Mouse (Mus musculus) left cerebral cortex, adult 2 months (tissue): ENCODE measurements around the gene BC024978. TPM values are rescaled to one million over a fixed set of nuclear protein-coding genes. Genes with fewer than 3 reads are reported as not detected.
A peak's percentile ranks its signal among the peaks of the same experiment; 100 is the strongest.

Source experiments
- DNase-seq, 2 experiments: peaks; one replicate each; pipeline ENCODE4 v3.0.0; 2021 to 2022; ENCODE audit warnings: low spot score in 2 of 2, mixed read lengths in 1 of 2; ENCODE audit errors: extremely low spot score in 1 of 2
- H3K27ac ChIP-seq: fragments of 200-600 bp; 2 replicates; pipeline ENCODE4 v1.8.1; 2022
- H3K4me3 ChIP-seq: fragments of 200-600 bp; 2 replicates; pipeline ENCODE4 v1.8.1; 2022
- CTCF ChIP-seq: fragments of 200-600 bp; IDR thresholded peaks from 2 replicates; pipeline ENCODE4 v1.8.1; 2022; ENCODE audit warnings: antibody characterized with exemption, mild to moderate bottlenecking, moderate library complexity
- intact Hi-C: fragments of 180-260 bp; cut with DNase I; formaldehyde crosslinking; loops from one replicate; pipeline ENCODE4 v1.15.1; 2025
- microRNA-seq, 2 experiments: library from miRNA; unstranded; fragments of <30 nt; microRNA quantifications; one replicate each; pipeline ENCODE4 v1.2.0; 2021
- total RNA-seq, 2 experiments: library from RNA; stranded (reverse); gene quantifications; 2 replicates each; pipeline ENCODE4 v1.2.3; 2021

BC024978 gene
- total RNA-seq, 2 experiments from 2014 or later, result 21.6 to 26.1 TPM

GRCm38 (mm10) chr7:27249146-27249545 lies 53.6 kb downstream of the BC024978 start:
- Histone ChIP-seq H3K27ac (no peak overlapping the region), H3K4me3 (no peak overlapping the region)
- intact Hi-C loops, result no loop called here
- no peak for DNase-seq
- peak; percentile 56 for TF ChIP-seq CTCF

GRCm38 (mm10) chr7:27249928-27250327 lies 54.3 kb downstream of the BC024978 start:
- DNase-seq, result no peak
- no peak for TF ChIP-seq CTCF
- no peak overlapping the region for H3K4me3 ChIP-seq
- no peak overlapping the region for H3K27ac ChIP-seq
- intact Hi-C loops, result no loop called here

DNA sequence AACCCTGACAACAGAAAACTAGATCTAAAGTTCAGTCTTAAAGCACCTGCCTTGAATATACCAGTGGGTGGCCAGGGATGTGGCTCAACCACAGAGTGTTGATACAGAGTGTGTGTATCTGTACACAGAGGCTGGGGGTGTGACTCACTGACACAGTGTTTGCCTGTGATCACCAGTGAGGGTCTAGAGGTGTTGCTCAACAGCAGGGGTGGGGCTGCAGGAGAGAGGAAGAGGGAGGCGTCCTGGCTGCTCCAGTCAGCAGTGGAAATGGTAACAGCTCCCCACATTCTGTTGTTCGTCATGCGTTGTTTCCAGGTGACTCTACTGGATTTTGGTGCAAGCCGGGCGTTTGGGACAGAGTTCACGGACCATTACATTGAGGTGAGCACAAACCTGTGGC lies 56.4 kb downstream of the BC024978 start:
- no peak overlapping the region for H3K27ac ChIP-seq
- no peak overlapping the region for H3K4me3 ChIP-seq
- no peak for DNase-seq
- intact Hi-C loops, result no loop called here
- no peak for TF ChIP-seq CTCF

DNA sequence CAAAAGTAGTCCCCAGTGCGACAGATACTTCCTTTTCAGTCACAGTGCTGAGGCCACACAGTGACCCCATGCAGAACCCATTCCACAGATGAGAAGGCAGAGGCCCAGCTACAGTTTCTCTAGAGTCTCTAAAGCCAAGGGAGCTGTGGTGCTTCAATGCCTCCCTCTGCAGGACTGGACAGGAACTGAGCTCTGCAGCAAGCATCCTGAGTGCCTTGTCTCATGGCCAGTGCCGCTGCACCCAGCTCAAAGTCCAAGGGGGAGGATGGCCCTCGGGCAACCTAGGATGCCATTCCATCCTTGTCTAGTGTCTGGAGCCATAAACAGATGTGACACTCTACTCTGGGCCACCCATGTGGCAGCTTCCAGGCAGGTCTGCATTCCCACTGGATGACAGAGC lies 60.1 kb downstream of the BC024978 start:
- H3K27ac ChIP-seq, result no peak overlapping the region
- no peak for DNase-seq
- peak; percentile 56 for TF ChIP-seq CTCF
- no peak overlapping the region for H3K4me3 ChIP-seq
- intact Hi-C loops, result no loop called here

DNA sequence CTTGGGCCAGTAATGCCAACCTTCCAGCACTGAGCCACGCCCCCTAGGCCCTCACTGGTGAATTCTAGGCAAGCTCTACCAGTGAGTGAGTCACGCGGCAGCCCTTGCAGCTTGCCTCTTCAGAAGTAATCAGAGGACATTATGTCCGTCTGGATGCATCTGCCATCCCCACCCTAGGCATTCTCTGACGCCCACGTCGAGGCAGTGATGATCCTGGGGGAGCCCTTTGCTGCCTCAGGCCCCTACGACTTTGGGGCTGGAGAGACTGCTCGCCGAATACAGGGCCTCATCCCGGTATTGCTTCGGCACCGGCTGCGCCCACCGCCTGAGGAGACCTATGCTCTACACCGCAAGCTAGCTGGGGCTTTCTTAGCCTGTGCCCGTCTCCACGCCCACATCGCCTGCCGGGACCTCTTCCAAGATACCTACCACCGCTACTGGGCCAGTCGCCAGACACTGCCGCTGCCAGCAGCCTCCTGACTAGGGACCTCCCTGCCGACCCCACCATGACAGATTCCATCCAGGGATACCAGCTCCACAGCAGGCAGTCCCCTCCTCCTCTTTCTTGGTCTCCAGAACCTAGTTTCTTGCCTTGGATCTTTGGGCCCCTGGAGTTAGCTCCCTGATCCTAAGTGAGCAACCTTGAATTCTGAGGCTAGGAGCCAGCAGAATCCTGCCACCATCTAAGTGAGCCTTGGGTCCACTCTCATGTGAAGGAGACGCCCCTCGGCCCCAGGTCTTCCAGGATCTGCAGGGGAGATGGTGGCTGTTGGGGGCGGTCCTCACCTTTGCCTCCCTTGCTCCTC lies 61.7 kb downstream of the BC024978 start:
- no peak for TF ChIP-seq CTCF
- Histone ChIP-seq H3K4me3 (peak overlapping the region; percentile 34), H3K27ac (peak overlapping the region; percentile 88)
- DNase-seq, result peak; percentile 71 to 82
- intact Hi-C loops, result loop anchor here (1.0 kb wide), 1 partner anchor 25 kb away; no protein-coding TSS in a partner anchor

- DNase-seq, result no peak
- peak overlapping the region; percentile 88 for H3K27ac ChIP-seq
- TF ChIP-seq CTCF, result no peak
- intact Hi-C loops, result loop anchor here (1.0 kb wide), 2 partner anchors 26 to 30 kb away; partner anchors contain the start of gene Itpkc
- H3K4me3 ChIP-seq, result peak overlapping the region; percentile 87
Observed at GRCm38 (mm10) chr7:27257852-27258204, 62.2 kb downstream of the BC024978 start.

DNA sequence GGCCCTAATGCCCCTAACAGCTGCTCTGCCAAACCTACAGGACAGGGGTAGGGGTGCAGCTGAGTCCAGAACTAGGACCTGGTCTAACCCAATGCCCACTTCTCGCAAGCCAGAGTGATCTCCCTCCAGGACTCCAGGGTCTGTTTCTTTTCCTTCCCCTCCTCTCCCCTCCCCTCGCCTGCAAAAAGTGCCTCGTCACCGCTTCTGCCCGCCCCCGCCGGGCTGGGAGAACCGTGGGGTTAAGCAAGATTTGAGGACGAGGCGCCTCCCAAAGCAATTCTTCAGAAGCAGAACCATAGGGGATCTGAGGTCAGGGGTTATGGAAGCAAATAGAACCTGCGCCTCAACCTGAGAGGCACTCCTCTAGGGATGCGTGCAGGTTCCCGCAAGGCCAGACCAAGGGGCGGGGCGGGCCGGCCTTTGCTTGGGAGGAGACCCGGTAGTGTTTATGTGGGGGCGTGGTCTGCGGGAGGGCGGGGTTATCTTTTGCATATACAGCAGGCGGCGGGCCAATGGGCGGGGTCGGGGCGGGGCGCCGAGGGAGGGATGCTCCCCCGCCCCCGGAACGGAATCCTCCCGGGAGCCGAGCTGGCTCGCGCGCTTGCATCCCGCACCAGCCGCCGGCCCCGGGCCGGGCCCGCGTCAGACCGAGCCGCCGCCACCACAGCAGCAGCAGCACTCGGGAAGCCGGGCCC lies 62.8 kb downstream of the BC024978 start, which contains the start of gene Numbl:
Gene Numbl, plus strand, starts transcription at position 229 of the 695 bp plus-strand sequence.
- DNase-seq, result peak; percentile 86 to 90
- TF ChIP-seq CTCF, result no peak
- Histone ChIP-seq H3K4me3 (peak within 1 kb of the TSS; percentile 87), H3K27ac (peak within 1 kb of the TSS; percentile 88)
- intact Hi-C loops, result loop anchor here (1.0 kb wide), 1 partner anchor 30 kb away; the partner anchor contains the start of gene Itpkc

GRCm38 (mm10) chr7:27259271-27259721 lies 63.7 kb downstream of the BC024978 start:
- no peak for TF ChIP-seq CTCF
- no peak for DNase-seq
- peak overlapping the region; percentile 87 for H3K4me3 ChIP-seq
- H3K27ac ChIP-seq, result peak overlapping the region; percentile 88
- intact Hi-C loops, result no loop called here

GRCm38 (mm10) chr7:27259771-27260170 lies 64.2 kb downstream of the BC024978 start:
- Histone ChIP-seq H3K27ac (peak overlapping the region; percentile 88), H3K4me3 (peak overlapping the region; percentile 87)
- DNase-seq, result no peak
- TF ChIP-seq CTCF, result no peak
- intact Hi-C loops, result no loop called here

Small RNA genes lying within 50 kb of the gene (microRNA-seq; reads per million reads assigned to microRNA genes)
- gene Mir1191 (0 reads per million in 2 experiments), gene Mir3101 (0.24 to 0.97 reads per million in 2 experiments)

Other genes starting within 250 kb of the BC024978 start
- not detected for gene Cyp2a12, start 166.7 kb upstream of the BC024978 start, total RNA-seq
- gene Cyp2f2, start 75.9 kb upstream of the BC024978 start, total RNA-seq, result not detected
- not detected for gene Cyp2t4, start 42.1 kb upstream of the BC024978 start, total RNA-seq
- 100 to 1,000 TPM in 1 of 2 experiments, 10 to 100 TPM in 1; 92.8 to 109 TPM for gene Egln2, start 29.0 kb upstream of the BC024978 start, total RNA-seq
- gene Rab4b, start 16.9 kb upstream of the BC024978 start, total RNA-seq, result 10 to 100 TPM; 89.7 to 93.2 TPM
- gene Gm21983, start 14.7 kb upstream of the BC024978 start, total RNA-seq, result not detected
- 1 to 10 TPM in 1 of 2 experiments, under 1 TPM in 1; 0.68 to 1.6 TPM for gene Mia, start 14.6 kb upstream of the BC024978 start, total RNA-seq
- gene Snrpa, start 490 bp downstream of the BC024978 start, total RNA-seq, result 10 to 100 TPM; 85.1 to 86.5 TPM
- 10 to 100 TPM; 11.7 to 12.6 TPM for gene Itpkc, start 32.9 kb downstream of the BC024978 start, total RNA-seq
- 10 to 100 TPM; 35.4 to 36.2 TPM for gene Coq8b, start 37.2 kb downstream of the BC024978 start, total RNA-seq
- 100 to 1,000 TPM; 117 to 135 TPM for gene Numbl, start 62.7 kb downstream of the BC024978 start, total RNA-seq
- 10 to 100 TPM; 48.1 to 51.2 TPM for gene Ltbp4, start 141.9 kb downstream of the BC024978 start, total RNA-seq
- 10 to 100 TPM; 23.2 to 40.3 TPM for gene Shkbp1, start 160.2 kb downstream of the BC024978 start, total RNA-seq
- not detected for gene Gm20479, start 161.6 kb downstream of the BC024978 start, total RNA-seq